Mouse (Mus musculus): ENCODE measurements around the gene Cgref1.

- TF ChIP-seq CTCF (IDR thresholded peaks at IDR 0.05; ENCODE audit: extremely low read depth, insufficient read length, insufficient replicate concordance, low read depth, low read length) (peak; percentile 86), POLR2A (IDR thresholded peaks at IDR 0.05; ENCODE audit: low read depth, low read length) (peak; percentile 93)
These were observed 23.9 kb downstream of the Cgref1 start, which contains the start of gene Khk for GRCm38 (mm10) chr5:30921256-30922033.
